Mouse (Mus musculus) myocyte (in vitro differentiated cells): ENCODE measurements around the gene Asb2.

Source experiments
- REST ChIP-seq: IDR thresholded peaks from one replicate; pipeline ENCODE4 v1.6.1; 2011; ENCODE audit warnings: mild to moderate bottlenecking, control low read depth, moderate library complexity; ENCODE audit not compliant: insufficient read depth, insufficient read length
- TCF3 ChIP-seq: IDR thresholded peaks from one replicate; pipeline ENCODE4 v1.6.1; 2011; ENCODE audit warnings: low read depth, control low read depth; ENCODE audit not compliant: insufficient read length

DNA sequence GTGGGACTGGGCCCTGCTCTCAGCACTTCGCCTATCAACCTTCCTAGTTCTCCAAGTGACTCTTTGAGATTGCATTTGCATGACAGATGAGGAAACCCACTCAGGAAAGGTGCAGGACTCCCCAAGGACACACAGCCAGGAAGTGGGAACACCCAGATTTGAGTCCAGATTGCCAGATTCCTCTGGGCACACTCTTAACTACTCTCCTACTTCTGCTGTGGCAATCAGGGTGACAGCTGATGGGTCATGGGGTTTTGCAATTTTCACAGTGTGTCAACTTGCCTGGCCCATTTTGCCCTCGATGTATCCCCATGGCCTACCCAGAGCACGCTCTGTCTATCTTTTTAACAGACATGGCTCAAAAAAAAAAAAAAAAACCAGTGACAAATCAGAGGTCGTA lies 29.2 kb downstream of the Asb2 start:
- no peak for TF ChIP-seq TCF3
- TF ChIP-seq REST: no peak
